9 mouse cellular contexts compared by ENCODE assay signal in genomic region chr16:90882501-90882977, GRCm38 (mm10). TPM values are rescaled to one million over a fixed set of nuclear protein-coding genes. Genes with fewer than 3 reads are reported as not detected.
DNase-seq lines count a peak whose midpoint lies in the region; ATAC-seq and TF ChIP-seq lines count a peak whose summit lies in the region.
"Had no signal": no experiment of that assay in that cellular context is flagged by ENCODE, and none has a peak within 500 bp of the region (broad histone marks: within the 10 kb centered on the region; RNA-seq: fewer than 3 reads in every experiment).

No protein-coding gene starts in this region.

- ATAC-seq in hindbrain, embryonic 13.5 days (ENCODE audit: low FRiP score), result no peak
- no peak for ATAC-seq in hindbrain, embryonic 14.5 days (ENCODE audit: low FRiP score)
- ATAC-seq in heart, embryonic 11.5 days (replicated peaks; ENCODE audit: insufficient number of reproducible peaks, low FRiP score, low TSS enrichment), result 0 out of 2 replicates have a peak, but pooled peaks have one; percentile 40
- ATAC-seq in limb, embryonic 13.5 days (ENCODE audit: low FRiP score, low read depth), result peak; percentile 84

- WGBS in hindbrain, embryonic 13.5 days, result 66% methylated on average over 8 of the region's 8 CpGs
- WGBS in hindbrain, embryonic 14.5 days, result 55% methylated on average over 8 of the region's 8 CpGs
- WGBS in heart, embryonic 11.5 days (ENCODE audit: insufficient replicate concordance), result 51% methylated on average over 8 of the region's 8 CpGs
- 32% methylated on average over 8 of the region's 8 CpGs for WGBS in limb, embryonic 13.5 days
- 59% methylated on average over 8 of the region's 8 CpGs for WGBS in lung, adult 2 months

- H3K36me3 ChIP-seq in hindbrain, embryonic 13.5 days, result no peaks in the 10 kb centered on the region
- H3K36me3 ChIP-seq in hindbrain, embryonic 14.5 days (replicated peaks; ENCODE audit: control insufficient read depth, insufficient read depth), result no peaks in the 10 kb centered on the region
- H3K36me3 ChIP-seq in heart, embryonic 11.5 days (ENCODE audit: control insufficient read depth, insufficient read depth, low read length), result no peaks in the 10 kb centered on the region
- no peaks in the 10 kb centered on the region for H3K36me3 ChIP-seq in limb, embryonic 13.5 days

- H3K4me1 ChIP-seq in hindbrain, embryonic 13.5 days (replicated peaks), result peaks cover 12% of the 10 kb centered on the region
- H3K4me1 ChIP-seq in hindbrain, embryonic 14.5 days (replicated peaks; ENCODE audit: control insufficient read depth, insufficient read depth, low read length), result no peaks in the 10 kb centered on the region; the same call in 1 of the 2 replicates
- peaks cover 16% of the 10 kb centered on the region for H3K4me1 ChIP-seq in heart, embryonic 11.5 days (ENCODE audit: control insufficient read depth, insufficient read depth, low read length)
- peaks cover 42% of the 10 kb centered on the region for H3K4me1 ChIP-seq in limb, embryonic 13.5 days
- peaks cover 5% of the 10 kb centered on the region for H3K4me1 ChIP-seq in lung, adult 2 months (ENCODE audit: control insufficient read depth, insufficient read depth, low read length)

- no peaks in the 10 kb centered on the region for H3K9me3 ChIP-seq in hindbrain, embryonic 13.5 days
- H3K9me3 ChIP-seq in hindbrain, embryonic 14.5 days (ENCODE audit: control insufficient read depth, low read length), result no peaks in the 10 kb centered on the region
- no peaks in the 10 kb centered on the region for H3K9me3 ChIP-seq in heart, embryonic 11.5 days (replicated peaks; ENCODE audit: control insufficient read depth, low read length)
- H3K9me3 ChIP-seq in limb, embryonic 13.5 days, result no peaks in the 10 kb centered on the region

- no peak for DNase-seq in hindbrain, embryonic 14.5 days (ENCODE audit: low spot score)
- DNase-seq in adrenal gland, adult 8-10 months, result peak; percentile 40
- no peak for DNase-seq in left cerebral cortex, adult 9 months (ENCODE audit: low spot score in 2 of 2)
- DNase-seq in cerebellum, postnatal 4 days (ENCODE audit: low spot score in 2 of 2), result no peak
- DNase-seq in lung, adult 2 months, result no peak

- H3K4me3 ChIP-seq in hindbrain, embryonic 13.5 days, result no peak overlapping the region
- H3K4me3 ChIP-seq in hindbrain, embryonic 14.5 days (replicated peaks; ENCODE audit: low read length), result no peak overlapping the region
- H3K4me3 ChIP-seq in heart, embryonic 11.5 days (ENCODE audit: low read depth, low read length), result no peak overlapping the region
- no peak overlapping the region for H3K4me3 ChIP-seq in limb, embryonic 13.5 days
- H3K4me3 ChIP-seq in lung, adult 2 months (replicated peaks; ENCODE audit: extremely low read depth, low read depth, low read length), result no peak overlapping the region

- H3K9ac ChIP-seq in hindbrain, embryonic 13.5 days, result 0 out of 2 replicates have a peak overlapping the region, but pooled peaks have one; percentile 19
- no peak overlapping the region for H3K9ac ChIP-seq in hindbrain, embryonic 14.5 days
- H3K9ac ChIP-seq in heart, embryonic 11.5 days (ENCODE audit: low read depth, low read length), result no peak overlapping the region
- H3K9ac ChIP-seq in limb, embryonic 13.5 days, result no peak overlapping the region

- TF ChIP-seq POLR2A in lung, adult 2 months (IDR thresholded peaks at IDR 0.05; ENCODE audit: borderline replicate concordance, extremely low read depth, low read depth, low read length), result no peak

- no peak for TF ChIP-seq CTCF in lung, adult 2 months (IDR thresholded peaks at IDR 0.05; ENCODE audit: insufficient read depth, low read length)

- H3K27ac ChIP-seq in hindbrain, embryonic 13.5 days, result no peak overlapping the region; the same call in 1 of the 2 replicates
- H3K27ac ChIP-seq in hindbrain, embryonic 14.5 days, result no peak overlapping the region
- 0 out of 2 replicates have a peak overlapping the region, but pooled peaks have one; percentile 22 for H3K27ac ChIP-seq in heart, embryonic 11.5 days (ENCODE audit: low read depth, low read length)
- H3K27ac ChIP-seq in limb, embryonic 13.5 days, result peak overlapping the region; percentile 70

- H3K4me2 ChIP-seq in hindbrain, embryonic 13.5 days, result no peak overlapping the region
- no peak overlapping the region for H3K4me2 ChIP-seq in hindbrain, embryonic 14.5 days (replicated peaks)
- no peak overlapping the region for H3K4me2 ChIP-seq in heart, embryonic 11.5 days
- H3K4me2 ChIP-seq in limb, embryonic 13.5 days (replicated peaks), result no peak overlapping the region

- 0 out of 2 replicates have a peak, but pooled peaks cover 5% of the 10 kb centered on the region for H3K27me3 ChIP-seq in hindbrain, embryonic 13.5 days
- no peaks in the 10 kb centered on the region for H3K27me3 ChIP-seq in hindbrain, embryonic 14.5 days (ENCODE audit: control insufficient read depth, insufficient read depth, low read length)
- H3K27me3 ChIP-seq in heart, embryonic 11.5 days (ENCODE audit: control insufficient read depth, insufficient read depth, low read length), result no peaks in the 10 kb centered on the region
- no peaks in the 10 kb centered on the region for H3K27me3 ChIP-seq in limb, embryonic 13.5 days

RNA-seq across cellular contexts. Expression of gene Cfap298, which starts 52.4 kb away (rescaled TPM):
- 47.4 and 57.4 TPM in 2 replicates for polyA plus RNA-seq in hindbrain, embryonic 13.5 days (2015; fragmentation: Nextera tagmentation; extraction: Ambion mirVana)
- polyA plus RNA-seq in hindbrain, embryonic 14.5 days (2014; fragmentation: Nextera tagmentation; extraction: Ambion mirVana), result 49.8 and 54.0 TPM in 2 replicates
- 10 to 100 TPM; 28.6 to 44.3 (median 38.4) TPM for total RNA-seq in adrenal gland, adult 8-10 months (2022)
- 47.0 and 51.7 TPM in 2 replicates for polyA plus RNA-seq in heart, embryonic 11.5 days (2014; fragmentation: Nextera tagmentation; extraction: Ambion mirVana)
- polyA plus RNA-seq in limb, embryonic 13.5 days (2015; fragmentation: Nextera tagmentation; extraction: Ambion mirVana), result 35.2 and 37.0 TPM in 2 replicates
- 17.2 and 29.9 TPM in 2 replicates for polyA plus RNA-seq in lung, adult 2 months (2012; rRNA removed)

RNA-seq across cellular contexts. Expression of gene Eva1c, which starts 56.0 kb away (rescaled TPM):
- polyA plus RNA-seq in hindbrain, embryonic 13.5 days (2015; fragmentation: Nextera tagmentation; extraction: Ambion mirVana), result 2.5 and 3.2 TPM in 2 replicates
- 3.1 and 3.4 TPM in 2 replicates for polyA plus RNA-seq in hindbrain, embryonic 14.5 days (2014; fragmentation: Nextera tagmentation; extraction: Ambion mirVana)
- total RNA-seq in adrenal gland, adult 8-10 months (2022), result 1 to 10 TPM; 4.6 to 7.5 (median 6.1) TPM
- 1.3 and 1.9 TPM in 2 replicates for polyA plus RNA-seq in heart, embryonic 11.5 days (2014; fragmentation: Nextera tagmentation; extraction: Ambion mirVana)
- 1.5 and 2.6 TPM in 2 replicates for polyA plus RNA-seq in limb, embryonic 13.5 days (2015; fragmentation: Nextera tagmentation; extraction: Ambion mirVana)
- 8.9 and 14.2 TPM in 2 replicates for polyA plus RNA-seq in lung, adult 2 months (2012; rRNA removed)
- total RNA-seq: megakaryocyte-erythroid progenitor cell, adult 5-6 weeks had no signal

Comparison
In these comparisons a context has a peak if more than half of its experiments do, and no peak if none do; other contexts are left out.
1. ATAC-seq: peak in heart, embryonic 11.5 days (single experiment) and limb, embryonic 13.5 days (single experiment); none in hindbrain, embryonic 13.5 days (single experiment) and hindbrain, embryonic 14.5 days (single experiment).
2. H3K27ac ChIP-seq: peak in heart, embryonic 11.5 days (single experiment) and limb, embryonic 13.5 days (single experiment); none in hindbrain, embryonic 13.5 days (single experiment) and hindbrain, embryonic 14.5 days (single experiment).